Mouse (Mus musculus) kidney, adult 2 months (tissue): ENCODE results near the gene Trim47.

Experiments
- CTCF ChIP-seq: fragments of 200-500 bp; conservative IDR thresholded peaks from 2 replicates; pipeline ENCODE4 v1.5.1; 2011; ENCODE audit warnings: low read depth, mild to moderate bottlenecking, control low read depth, low read length, moderate library complexity, mixed read lengths; ENCODE audit not compliant: insufficient read depth, insufficient read length
- POLR2A ChIP-seq: fragments of 200-500 bp; IDR thresholded peaks from one replicate; pipeline ENCODE4 v1.6.1; 2011; ENCODE audit warnings: low read depth, low read length, control low read depth

DNA sequence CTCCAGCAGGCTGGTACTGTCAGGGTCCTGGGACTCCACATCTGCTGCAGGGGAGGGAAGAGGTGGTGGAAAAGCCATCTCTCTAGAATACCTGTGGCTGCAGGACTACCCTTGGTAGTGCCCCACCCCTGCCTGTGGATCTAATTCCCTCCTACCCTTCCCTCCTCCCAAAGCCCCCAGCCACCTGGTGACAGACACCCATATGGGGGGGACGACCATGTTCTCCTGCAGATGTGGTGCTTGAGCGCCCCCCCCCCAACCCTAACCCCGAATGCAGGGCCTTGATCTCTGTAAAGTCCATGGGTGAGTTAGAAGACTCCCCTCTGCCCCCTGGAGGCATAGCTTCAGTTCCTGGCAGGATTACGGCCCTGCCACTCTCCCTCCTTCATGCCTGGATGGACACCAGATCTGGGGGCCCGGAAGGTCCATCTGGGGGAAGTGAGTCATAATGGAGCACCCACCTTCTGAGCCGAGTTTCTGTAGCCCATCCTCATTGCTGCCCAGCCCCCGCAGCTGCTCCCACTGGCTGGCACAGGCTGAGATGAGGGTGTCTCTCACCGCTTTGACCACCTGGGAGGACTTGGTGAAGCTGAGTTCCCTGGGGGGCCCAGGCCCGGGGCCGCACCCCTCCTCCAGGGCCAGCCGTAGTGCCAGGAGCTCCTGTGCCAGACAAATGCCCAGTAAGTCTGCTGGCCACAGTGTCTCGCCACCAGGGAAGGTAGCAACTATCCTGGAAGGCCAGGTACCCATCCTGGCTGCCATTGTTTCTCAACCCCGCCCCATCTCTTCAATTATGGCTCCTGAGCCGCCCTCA is 19.8 kb downstream of the Trim47 start:
- TF ChIP-seq CTCF (peak; percentile 35; the same call in 1 of the 2 replicates), POLR2A (no peak)
